Mouse (Mus musculus) layer of hippocampus, postnatal 14 days (tissue): ENCODE measurements around the gene I0C0044D17Rik. TPM values are rescaled to one million over a fixed set of nuclear protein-coding genes. Genes with fewer than 3 reads are reported as not detected.
A peak's percentile ranks its signal among the peaks of the same experiment; 100 is the strongest.

Experiments
- DNase-seq, 2 experiments: peaks; one replicate each; pipeline ENCODE4 v3.0.0; 2021 to 2022; ENCODE audit warnings: low spot score in 2 of 2, mixed read lengths in 1 of 2
- total RNA-seq, 2 experiments: library from RNA; stranded (reverse); gene quantifications; 2 replicates each; pipeline ENCODE4 v1.2.3; 2021

I0C0044D17Rik gene
- total RNA-seq, 2 experiments from 2014 or later: not detected

DNA sequence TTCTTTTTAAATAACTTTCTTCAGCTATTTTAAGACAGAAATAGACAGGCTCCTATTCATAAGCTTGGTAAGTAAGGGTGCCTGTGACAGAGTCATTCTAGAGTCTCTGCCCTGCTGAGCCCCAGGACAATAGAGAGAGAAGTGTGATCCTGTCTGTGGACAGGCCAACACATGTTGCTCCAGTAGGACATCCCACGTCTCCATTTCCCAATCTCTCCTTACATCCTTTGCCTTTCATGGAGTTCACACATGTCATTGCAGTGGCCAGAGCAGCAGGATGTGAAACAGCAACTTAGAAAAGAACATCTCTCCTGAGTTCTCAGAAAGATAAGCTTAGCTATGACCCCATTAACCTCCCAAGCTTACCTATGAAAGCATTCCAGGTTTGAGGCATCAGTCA, 8.1 kb upstream of the I0C0044D17Rik start:
- no peak for DNase-seq

- no peak for DNase-seq
Measured at GRCm38 (mm10) chr4:98826701-98827100, 3.1 kb upstream of the I0C0044D17Rik start.

GRCm38 (mm10) chr4:98823047-98823446, 593 bp downstream of the I0C0044D17Rik start:
- DNase-seq: no peak

DNA sequence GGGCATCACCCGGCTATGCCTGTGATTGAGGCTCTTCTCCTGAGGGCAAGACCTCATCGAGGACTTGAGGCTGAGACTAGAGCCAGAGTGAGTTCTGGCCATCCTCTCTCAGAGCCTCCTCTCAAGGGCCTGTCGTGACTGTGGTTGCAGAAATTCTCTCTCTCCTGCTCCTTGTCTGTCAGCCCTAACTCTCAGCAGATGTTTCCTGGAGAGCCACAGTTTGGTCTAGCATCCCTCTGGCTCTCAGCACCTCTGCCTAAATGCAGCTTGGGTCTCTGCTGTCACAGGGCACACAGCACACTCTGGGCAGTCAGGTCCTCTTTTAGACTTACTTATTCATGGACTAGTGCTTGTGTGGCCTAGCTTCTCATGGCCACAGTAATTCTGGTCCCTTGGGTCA, 1.2 kb downstream of the I0C0044D17Rik start:
- no peak for DNase-seq

GRCm38 (mm10) chr4:98819216-98819755, 4.4 kb downstream of the I0C0044D17Rik start:
- no peak for DNase-seq

DNA sequence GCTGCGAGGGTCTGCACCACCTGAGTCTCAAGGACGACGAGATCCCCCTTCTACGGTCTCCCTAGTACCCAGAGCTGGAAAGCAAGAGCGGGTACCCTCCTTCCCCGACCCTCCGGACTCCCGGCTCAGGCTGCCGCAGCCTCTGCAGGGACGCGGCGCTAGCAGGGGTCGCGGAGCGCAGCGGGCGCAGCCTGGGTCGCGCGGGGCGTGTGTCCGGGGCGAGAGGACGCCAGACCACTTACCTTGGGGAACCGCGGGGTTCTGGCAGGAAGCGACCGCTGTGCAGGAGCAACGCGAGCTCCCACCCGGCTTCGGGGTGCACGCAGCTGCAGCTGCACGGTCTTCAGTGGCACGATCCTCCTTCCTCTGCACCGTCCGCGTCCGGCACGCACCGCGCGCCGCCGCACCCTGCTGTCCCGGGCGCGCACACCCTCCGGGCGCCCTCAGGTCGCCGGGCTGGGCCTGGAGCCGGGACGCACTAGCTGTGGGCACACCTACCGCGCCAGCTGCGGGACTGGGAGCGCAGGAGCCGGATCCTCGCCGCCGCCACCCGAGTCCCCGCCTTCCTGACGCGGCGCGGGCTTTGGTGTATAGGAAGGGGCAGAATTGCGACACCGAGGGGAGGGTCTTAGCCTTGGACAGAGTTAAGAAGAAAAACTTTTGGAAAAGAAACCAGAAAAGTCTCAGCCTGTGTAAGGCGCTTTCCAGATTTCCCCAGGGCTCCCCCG, 6.3 kb downstream of the I0C0044D17Rik start, which contains the start of gene Kank4:
Kank4 (minus strand) TSS at position 354 of the 728 bp plus-strand sequence.
- no peak for DNase-seq

GRCm38 (mm10) chr4:98816807-98817183, 6.8 kb downstream of the I0C0044D17Rik start:
- no peak for DNase-seq

DNA sequence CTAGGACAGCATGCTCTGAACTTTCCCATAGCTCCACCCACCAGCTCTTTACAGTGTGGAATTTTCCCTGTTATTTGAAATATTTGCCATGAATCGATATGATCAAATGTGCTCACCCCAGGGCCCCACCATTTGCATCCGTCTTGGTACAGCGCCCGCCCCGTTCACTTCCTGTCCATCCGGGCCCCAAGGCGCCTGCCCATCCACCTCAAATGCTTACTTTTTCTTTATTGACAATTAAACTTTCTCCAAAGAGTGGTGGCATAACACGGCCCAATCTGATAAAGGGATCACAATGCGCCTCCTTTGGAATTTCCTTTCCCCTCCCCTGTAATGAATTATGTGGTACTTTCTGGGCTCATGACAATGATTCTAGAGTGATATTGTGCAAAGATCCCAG, 17.3 kb downstream of the I0C0044D17Rik start:
- no peak for DNase-seq

DNA sequence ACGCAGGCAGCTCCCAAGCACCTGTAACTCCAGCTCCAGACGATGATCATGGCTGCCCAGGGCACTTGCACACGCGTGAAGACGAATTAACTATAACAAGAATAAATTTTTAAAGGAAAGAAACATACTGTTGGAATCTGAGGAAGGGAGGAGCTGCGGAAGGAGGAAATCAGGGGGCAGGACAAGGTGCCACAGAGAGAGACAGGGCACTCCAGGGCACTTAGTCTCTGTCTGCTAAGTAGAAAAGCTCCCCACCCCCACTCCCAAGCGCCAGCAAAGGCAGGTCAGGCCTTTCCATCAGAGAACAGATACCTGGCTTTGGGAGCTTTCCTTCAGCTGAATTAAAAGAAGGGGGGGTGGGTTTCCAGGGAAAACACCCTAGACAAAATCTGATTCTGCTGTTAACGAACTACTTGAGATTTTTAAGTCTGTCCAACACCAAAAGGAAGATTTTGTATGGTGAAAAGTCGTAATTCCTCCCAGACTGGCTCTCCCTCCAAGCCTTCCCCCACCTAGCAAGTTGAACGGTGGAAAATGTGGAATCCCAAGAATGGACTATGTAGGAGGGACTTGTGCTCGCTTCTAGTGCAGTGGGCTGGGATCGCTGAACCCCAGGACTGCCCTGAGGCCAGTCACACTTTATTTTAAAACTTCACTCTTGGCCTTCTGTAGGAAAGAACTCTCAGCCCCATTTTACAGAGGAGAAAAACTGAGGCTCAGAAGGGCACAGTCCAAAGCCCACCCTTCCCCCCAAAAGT, 18.2 kb downstream of the I0C0044D17Rik start:
- DNase-seq: no peak

GRCm38 (mm10) chr4:98804476-98805134, 19.0 kb downstream of the I0C0044D17Rik start:
- DNase-seq: no peak

- DNase-seq: no peak
Measured at GRCm38 (mm10) chr4:98801775-98802174, 21.9 kb downstream of the I0C0044D17Rik start.

DNA sequence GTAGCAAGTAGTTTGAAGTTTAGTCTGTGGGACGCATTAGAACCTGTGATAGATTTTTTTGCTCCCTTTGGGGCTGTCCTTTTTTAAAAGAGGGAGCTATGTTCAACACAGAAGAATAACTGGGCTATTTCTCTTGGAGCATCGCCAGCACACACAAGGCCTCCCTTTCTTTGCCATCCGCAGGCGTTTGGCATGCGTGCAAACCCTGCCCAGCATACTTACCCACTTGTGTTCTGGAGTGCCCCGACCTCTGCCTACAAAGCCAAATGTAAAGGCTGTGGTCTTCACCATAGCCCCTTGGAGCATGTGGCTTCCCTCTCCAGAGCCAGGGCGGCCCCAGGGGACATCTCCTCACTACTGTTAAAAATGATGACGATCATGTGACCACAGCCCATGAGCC, 22.8 kb downstream of the I0C0044D17Rik start:
- DNase-seq: peak in 1 of 2 experiments; percentile 20

GRCm38 (mm10) chr4:98796591-98797341, 26.9 kb downstream of the I0C0044D17Rik start:
- peak; percentile 12 to 19 for DNase-seq

DNA sequence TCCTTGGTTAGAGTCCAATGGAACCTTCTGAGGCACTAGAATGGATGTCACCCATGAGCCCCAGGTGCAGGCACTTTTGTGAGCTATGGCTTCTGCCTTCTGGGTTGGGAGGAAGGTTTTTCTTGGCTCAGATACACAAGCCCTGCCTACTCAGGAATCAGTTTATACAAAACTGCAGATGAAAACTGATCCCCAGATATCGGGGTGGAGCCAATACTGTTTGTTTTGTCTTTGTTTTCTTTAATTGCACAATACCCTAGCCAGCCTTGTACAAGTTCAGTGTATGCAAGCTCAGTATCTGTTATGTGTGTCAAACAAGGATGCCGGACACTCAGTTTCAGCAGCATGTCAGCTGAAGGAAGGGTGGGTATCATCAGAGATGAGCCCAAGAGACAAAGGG, 28.4 kb downstream of the I0C0044D17Rik start:
- DNase-seq: no peak

GRCm38 (mm10) chr4:98793486-98793885, 30.2 kb downstream of the I0C0044D17Rik start:
- no peak for DNase-seq

GRCm38 (mm10) chr4:98790721-98791120, 32.9 kb downstream of the I0C0044D17Rik start:
- no peak for DNase-seq

DNA sequence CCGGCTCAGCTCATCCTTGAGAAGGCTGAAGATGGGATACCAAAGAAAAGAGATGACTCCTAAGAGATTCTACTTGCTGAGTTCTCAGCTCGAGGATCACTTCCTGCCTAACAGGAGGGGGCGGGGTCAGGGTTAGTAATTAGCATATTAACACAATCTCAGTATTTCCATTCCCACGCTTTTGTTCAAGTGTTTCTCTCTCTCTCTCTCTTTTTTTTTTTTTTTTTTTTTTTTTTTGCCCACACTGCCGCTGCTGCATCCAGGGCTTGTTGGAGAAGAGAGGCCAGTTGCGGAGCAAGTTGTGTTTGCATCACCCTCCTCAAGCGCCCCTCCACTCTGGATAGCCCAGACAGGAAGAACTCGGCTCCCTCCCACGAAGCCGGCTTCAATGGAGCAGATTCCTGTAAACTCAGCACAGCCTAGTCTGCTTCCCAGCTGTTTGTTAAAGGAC, 33.8 kb downstream of the I0C0044D17Rik start:
- no peak for DNase-seq

DNA sequence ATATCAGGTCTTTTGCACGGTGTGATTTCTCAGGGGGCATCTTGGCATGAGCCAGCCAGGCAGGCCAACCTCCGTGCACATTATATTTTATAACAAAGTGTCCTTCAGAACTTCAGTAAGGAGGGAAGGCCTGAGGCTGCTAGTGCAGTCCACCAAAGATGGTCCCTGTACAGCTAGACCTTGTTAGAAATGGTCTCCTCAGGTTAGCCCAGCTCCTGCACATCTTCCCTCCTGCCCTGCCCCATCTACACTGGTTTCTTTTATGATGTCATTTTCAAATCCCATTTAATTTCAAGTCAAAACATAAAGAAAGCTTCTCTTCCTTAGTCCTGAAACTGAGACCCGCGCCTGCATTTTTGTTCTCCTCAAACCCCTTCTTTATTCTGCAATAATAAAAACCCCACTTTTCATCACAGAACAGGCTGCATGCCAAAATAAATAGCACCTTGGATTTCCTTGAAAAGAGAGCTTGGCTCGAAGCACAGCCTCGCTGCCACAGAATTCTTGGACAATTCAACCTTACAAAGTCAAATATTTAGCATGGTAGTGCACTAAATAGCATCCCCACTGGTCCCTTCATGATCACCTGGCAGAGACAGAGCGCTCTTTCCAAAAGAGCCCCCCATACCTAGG, 34.4 kb downstream of the I0C0044D17Rik start:
- no peak for DNase-seq

DNA sequence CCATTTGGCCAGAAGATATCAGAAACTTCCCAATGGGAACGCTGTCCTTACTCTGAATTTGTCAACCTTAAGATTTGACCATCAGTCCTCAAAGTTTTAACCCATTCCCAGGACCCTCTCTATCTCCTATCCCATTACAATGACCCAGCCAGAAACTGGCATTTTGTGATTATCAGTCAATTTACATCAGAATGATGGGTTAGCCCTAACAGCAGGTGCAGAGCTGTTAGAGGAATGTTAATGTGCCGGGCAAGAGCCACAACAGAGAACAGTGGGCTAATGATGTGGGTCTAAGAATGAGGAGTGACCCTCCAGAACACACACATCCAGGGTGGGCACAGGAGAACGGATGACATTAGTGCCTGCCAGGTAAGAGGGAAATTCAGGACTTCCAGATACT, 37.4 kb downstream of the I0C0044D17Rik start:
- no peak for DNase-seq

DNA sequence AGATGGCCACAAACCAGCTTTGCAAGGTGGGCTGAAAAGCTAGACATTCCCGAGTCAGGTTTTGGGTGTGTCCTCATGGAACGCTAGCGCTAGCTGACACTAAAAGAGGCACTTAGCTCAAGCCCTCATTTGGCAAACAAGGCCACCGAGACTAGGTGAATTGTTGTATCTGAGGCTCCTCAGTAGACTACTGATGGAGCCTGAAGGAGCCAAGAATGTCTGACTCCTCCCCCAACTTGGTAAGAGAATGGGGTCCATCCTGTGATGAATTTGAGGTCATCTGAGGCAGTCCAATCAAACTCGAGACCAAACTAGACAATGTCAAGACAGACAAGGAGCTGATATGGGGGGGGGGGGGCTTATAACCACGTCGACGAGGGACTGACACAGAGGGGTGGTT, 37.8 kb downstream of the I0C0044D17Rik start:
- DNase-seq: no peak
